Mouse (Mus musculus): ENCODE data around the gene Tjap1. TPM values are rescaled to one million over a fixed set of nuclear protein-coding genes. Genes with fewer than 3 reads are reported as not detected.

Tjap1 gene
- polyA plus RNA-seq, 1 experiment from 2014 or later, result 35.7 TPM

GRCm38 (mm10) chr17:46241471-46241870, 41.4 kb downstream of the Tjap1 start:
- ATAC-seq (replicated peaks; ENCODE audit: low FRiP score, low TSS enrichment, low read depth) (no peak), DNase-seq (ENCODE audit: low spot score) (no peak)
- H3K27ac ChIP-seq (ENCODE audit: low read depth), result no peak overlapping the region
- no peak overlapping the region for H3K9ac ChIP-seq (ENCODE audit: low read length)
- peaks cover 100% of the 10 kb centered on the region for H3K36me3 ChIP-seq (ENCODE audit: control insufficient read depth, insufficient read depth, low read length)
- no peaks in the 10 kb centered on the region for H3K9me3 ChIP-seq (ENCODE audit: control insufficient read depth, low read length)
- H3K4me3 ChIP-seq (ENCODE audit: low read depth, low read length), result no peak overlapping the region
- no peaks in the 10 kb centered on the region for H3K27me3 ChIP-seq (replicated peaks; ENCODE audit: control insufficient read depth, insufficient read depth, low read length)
- H3K4me1 ChIP-seq (replicated peaks; ENCODE audit: control insufficient read depth, insufficient read depth, low read length), result no peaks in the 10 kb centered on the region
- WGBS, result 64% methylated on average over 11 of the region's 11 CpGs
- H3K4me2 ChIP-seq (ENCODE audit: low read length), result no peak overlapping the region

- DNase-seq (ENCODE audit: low spot score) (no peak), ATAC-seq (replicated peaks; ENCODE audit: low FRiP score, low TSS enrichment, low read depth) (no peak)
- 89% methylated on average over 15 of the region's 15 CpGs for WGBS
- no peak overlapping the region for H3K4me2 ChIP-seq (ENCODE audit: low read length)
- peaks cover 93% of the 10 kb centered on the region for H3K36me3 ChIP-seq (ENCODE audit: control insufficient read depth, insufficient read depth, low read length)
- H3K27ac ChIP-seq (ENCODE audit: low read depth), result no peak overlapping the region
- H3K4me1 ChIP-seq (replicated peaks; ENCODE audit: control insufficient read depth, insufficient read depth, low read length), result no peaks in the 10 kb centered on the region
- H3K9me3 ChIP-seq (ENCODE audit: control insufficient read depth, low read length), result no peaks in the 10 kb centered on the region
- H3K27me3 ChIP-seq (replicated peaks; ENCODE audit: control insufficient read depth, insufficient read depth, low read length), result no peaks in the 10 kb centered on the region
- H3K9ac ChIP-seq (ENCODE audit: low read length), result no peak overlapping the region
- H3K4me3 ChIP-seq (ENCODE audit: low read depth, low read length), result no peak overlapping the region
These were observed 43.2 kb downstream of the Tjap1 start for GRCm38 (mm10) chr17:46239516-46240114.

- H3K9me3 ChIP-seq (ENCODE audit: control insufficient read depth, low read length), result no peaks in the 10 kb centered on the region
- peaks cover 93% of the 10 kb centered on the region for H3K36me3 ChIP-seq (ENCODE audit: control insufficient read depth, insufficient read depth, low read length)
- no peak overlapping the region for H3K27ac ChIP-seq (ENCODE audit: low read depth)
- no peaks in the 10 kb centered on the region for H3K4me1 ChIP-seq (replicated peaks; ENCODE audit: control insufficient read depth, insufficient read depth, low read length)
- no peak overlapping the region for H3K4me3 ChIP-seq (ENCODE audit: low read depth, low read length)
- ATAC-seq (replicated peaks; ENCODE audit: low FRiP score, low TSS enrichment, low read depth) (no peak), DNase-seq (ENCODE audit: low spot score) (no peak)
- no peak overlapping the region for H3K9ac ChIP-seq (ENCODE audit: low read length)
- WGBS, result 84% methylated on average over 5 of the region's 5 CpGs
- no peaks in the 10 kb centered on the region for H3K27me3 ChIP-seq (replicated peaks; ENCODE audit: control insufficient read depth, insufficient read depth, low read length)
- no peak overlapping the region for H3K4me2 ChIP-seq (ENCODE audit: low read length)
These were observed 45.3 kb downstream of the Tjap1 start for GRCm38 (mm10) chr17:46237480-46237879.

GRCm38 (mm10) chr17:46237079-46237478, 45.7 kb downstream of the Tjap1 start:
- 95% methylated on average over 6 of the region's 6 CpGs for WGBS
- Histone ChIP-seq H3K4me2 (ENCODE audit: low read length) (no peak overlapping the region), H3K27ac (ENCODE audit: low read depth) (no peak overlapping the region), H3K9me3 (ENCODE audit: control insufficient read depth, low read length) (no peaks in the 10 kb centered on the region), H3K27me3 (replicated peaks; ENCODE audit: control insufficient read depth, insufficient read depth, low read length) (no peaks in the 10 kb centered on the region), H3K4me3 (ENCODE audit: low read depth, low read length) (no peak overlapping the region), H3K9ac (ENCODE audit: low read length) (no peak overlapping the region), H3K4me1 (replicated peaks; ENCODE audit: control insufficient read depth, insufficient read depth, low read length) (no peaks in the 10 kb centered on the region), H3K36me3 (ENCODE audit: control insufficient read depth, insufficient read depth, low read length) (peaks cover 89% of the 10 kb centered on the region)
- ATAC-seq (replicated peaks; ENCODE audit: low FRiP score, low TSS enrichment, low read depth) (no peak), DNase-seq (ENCODE audit: low spot score) (no peak)

- DNase-seq (ENCODE audit: low spot score), result no peak
- peaks cover 87% of the 10 kb centered on the region for H3K36me3 ChIP-seq (ENCODE audit: control insufficient read depth, insufficient read depth, low read length)
- WGBS, result 93% methylated on average over 1 of the region's 1 CpGs
These were observed 46.8 kb downstream of the Tjap1 start for GRCm38 (mm10) chr17:46236067-46236466.

GRCm38 (mm10) chr17:46227576-46227975, 55.2 kb downstream of the Tjap1 start:
- H3K36me3 ChIP-seq (ENCODE audit: control insufficient read depth, insufficient read depth, low read length), result peaks cover 94% of the 10 kb centered on the region
- WGBS, result 88% methylated on average over 7 of the region's 7 CpGs
- no peak for ATAC-seq (replicated peaks; ENCODE audit: low FRiP score, low TSS enrichment, low read depth)

More at GRCm38 (mm10) chr17:46236067-46236466, 46.8 kb downstream of the Tjap1 start:
- H3K4me1 ChIP-seq (replicated peaks; ENCODE audit: control insufficient read depth, insufficient read depth, low read length), result no peaks in the 10 kb centered on the region
- no peak overlapping the region for H3K4me2 ChIP-seq (ENCODE audit: low read length)
- no peak for ATAC-seq (replicated peaks; ENCODE audit: low FRiP score, low TSS enrichment, low read depth)
- H3K4me3 ChIP-seq (ENCODE audit: low read depth, low read length), result no peak overlapping the region
- H3K9ac ChIP-seq (ENCODE audit: low read length), result no peak overlapping the region
- H3K27me3 ChIP-seq (replicated peaks; ENCODE audit: control insufficient read depth, insufficient read depth, low read length), result no peaks in the 10 kb centered on the region
- no peak overlapping the region for H3K27ac ChIP-seq (ENCODE audit: low read depth)
- H3K9me3 ChIP-seq (ENCODE audit: control insufficient read depth, low read length), result no peaks in the 10 kb centered on the region

GRCm38 (mm10) chr17:46221601-46222000, 61.2 kb downstream of the Tjap1 start:
- peaks cover 99% of the 10 kb centered on the region for H3K36me3 ChIP-seq (ENCODE audit: control insufficient read depth, insufficient read depth, low read length)
- H3K27ac ChIP-seq (ENCODE audit: low read depth), result no peak overlapping the region
- no peak overlapping the region for H3K4me3 ChIP-seq (ENCODE audit: low read depth, low read length)
- no peak overlapping the region for H3K4me2 ChIP-seq (ENCODE audit: low read length)
- ATAC-seq (replicated peaks; ENCODE audit: low FRiP score, low TSS enrichment, low read depth), result no peak
- H3K9ac ChIP-seq (ENCODE audit: low read length), result no peak overlapping the region
- no peaks in the 10 kb centered on the region for H3K4me1 ChIP-seq (replicated peaks; ENCODE audit: control insufficient read depth, insufficient read depth, low read length)
- WGBS, result 94% methylated on average over 3 of the region's 3 CpGs
- no peaks in the 10 kb centered on the region for H3K27me3 ChIP-seq (replicated peaks; ENCODE audit: control insufficient read depth, insufficient read depth, low read length)
- H3K9me3 ChIP-seq (ENCODE audit: control insufficient read depth, low read length), result no peaks in the 10 kb centered on the region
- no peak for DNase-seq (ENCODE audit: low spot score)

More at GRCm38 (mm10) chr17:46227576-46227975, 55.2 kb downstream of the Tjap1 start:
- Histone ChIP-seq H3K4me2 (ENCODE audit: low read length) (no peak overlapping the region), H3K9me3 (ENCODE audit: control insufficient read depth, low read length) (no peaks in the 10 kb centered on the region), H3K9ac (ENCODE audit: low read length) (no peak overlapping the region), H3K27me3 (replicated peaks; ENCODE audit: control insufficient read depth, insufficient read depth, low read length) (no peaks in the 10 kb centered on the region), H3K27ac (ENCODE audit: low read depth) (no peak overlapping the region), H3K4me3 (ENCODE audit: low read depth, low read length) (no peak overlapping the region), H3K4me1 (replicated peaks; ENCODE audit: control insufficient read depth, insufficient read depth, low read length) (no peaks in the 10 kb centered on the region)
- no peak for DNase-seq (ENCODE audit: low spot score)

GRCm38 (mm10) chr17:46210550-46210949, 72.3 kb downstream of the Tjap1 start:
- Histone ChIP-seq H3K27me3 (replicated peaks; ENCODE audit: control insufficient read depth, insufficient read depth, low read length) (no peaks in the 10 kb centered on the region), H3K4me2 (ENCODE audit: low read length) (no peak overlapping the region), H3K4me1 (replicated peaks; ENCODE audit: control insufficient read depth, insufficient read depth, low read length) (no peaks in the 10 kb centered on the region), H3K9ac (ENCODE audit: low read length) (no peak overlapping the region), H3K27ac (ENCODE audit: low read depth) (no peak overlapping the region), H3K9me3 (ENCODE audit: control insufficient read depth, low read length) (no peaks in the 10 kb centered on the region), H3K36me3 (ENCODE audit: control insufficient read depth, insufficient read depth, low read length) (peaks cover 92% of the 10 kb centered on the region), H3K4me3 (ENCODE audit: low read depth, low read length) (no peak overlapping the region)
- WGBS, result 91% methylated on average over 3 of the region's 3 CpGs
- DNase-seq (ENCODE audit: low spot score) (no peak), ATAC-seq (replicated peaks; ENCODE audit: low FRiP score, low TSS enrichment, low read depth) (no peak)

Measured in intestine, embryonic 14.5 days (tissue).